ENCODE assay signal across 9 mouse cellular contexts in genomic region chr12:79838181-79838961, GRCm38 (mm10).
DNase-seq lines count a peak whose midpoint lies in the region; ATAC-seq lines count a peak whose summit lies in the region.
"Had no signal": no experiment of that assay in that cellular context is flagged by ENCODE, and none has a peak within 500 bp of the region (broad histone marks: within the 10 kb centered on the region; RNA-seq: fewer than 3 reads in every experiment).

No protein-coding gene starts in this region.

- no peak overlapping the region for H3K4me3 ChIP-seq in neural tube, embryonic 11.5 days (ENCODE audit: low read depth, low read length)
- no peak overlapping the region for H3K4me3 ChIP-seq in liver, embryonic 12.5 days

- no peak for ATAC-seq in neural tube, embryonic 11.5 days (ENCODE audit: insufficient read depth, low FRiP score, low TSS enrichment)
- peak; percentile 76 for ATAC-seq in liver, embryonic 12.5 days
- ATAC-seq: Patski had no signal

- DNase-seq in neural tube, embryonic 11.5 days (ENCODE audit: low spot score), result peak; percentile 24
- no peak for DNase-seq in neural tube, embryonic 10.5 days (ENCODE audit: extremely low spot score, low spot score)
- DNase-seq in embryo, embryonic 11 days, result peak; percentile 45
- peak; percentile 93 for DNase-seq in heart, adult 8-10 months (ENCODE audit: low spot score)
- peak; percentile 51 for DNase-seq in kidney, adult 18-20 months
- DNase-seq in right cerebral cortex, postnatal 10 days (ENCODE audit: low spot score in 2 of 2), result peak; percentile 66 to 70
- no peak for DNase-seq in thymus, postnatal 4 days

- H3K36me3 ChIP-seq in neural tube, embryonic 11.5 days (ENCODE audit: control insufficient read depth, insufficient read depth, low read length), result no peaks in the 10 kb centered on the region
- no peaks in the 10 kb centered on the region for H3K36me3 ChIP-seq in liver, embryonic 12.5 days

- WGBS in neural tube, embryonic 11.5 days, result 51% methylated on average over 6 of the region's 6 CpGs
- WGBS in liver, embryonic 12.5 days (ENCODE audit: insufficient replicate concordance), result 33% methylated on average over 6 of the region's 6 CpGs

- peak overlapping the region; percentile 54; the same call in 1 of the 2 replicates for H3K27ac ChIP-seq in neural tube, embryonic 11.5 days (ENCODE audit: low read depth, low read length)
- H3K27ac ChIP-seq in liver, embryonic 12.5 days, result peak overlapping the region; percentile 76

- peaks cover 34% of the 10 kb centered on the region for H3K4me1 ChIP-seq in neural tube, embryonic 11.5 days (ENCODE audit: control insufficient read depth, insufficient read depth, low read length)
- H3K4me1 ChIP-seq in liver, embryonic 12.5 days, result peaks cover 71% of the 10 kb centered on the region

- no peak overlapping the region for H3K9ac ChIP-seq in neural tube, embryonic 11.5 days (ENCODE audit: low read length)
- peak overlapping the region; percentile 10; the same call in 1 of the 2 replicates for H3K9ac ChIP-seq in liver, embryonic 12.5 days

- H3K27me3 ChIP-seq in neural tube, embryonic 11.5 days (ENCODE audit: control insufficient read depth, insufficient read depth, low read length), result no peaks in the 10 kb centered on the region
- no peaks in the 10 kb centered on the region for H3K27me3 ChIP-seq in liver, embryonic 12.5 days (replicated peaks)
- H3K27me3 ChIP-seq: Patski had no signal

- H3K9me3 ChIP-seq in neural tube, embryonic 11.5 days (ENCODE audit: control insufficient read depth, low read length), result no peaks in the 10 kb centered on the region
- no peaks in the 10 kb centered on the region for H3K9me3 ChIP-seq in liver, embryonic 12.5 days (replicated peaks)

- H3K4me2 ChIP-seq in neural tube, embryonic 11.5 days (ENCODE audit: low read depth), result no peak overlapping the region
- H3K4me2 ChIP-seq in liver, embryonic 12.5 days, result peak overlapping the region; percentile 9; the same call in 1 of the 2 replicates

Comparison
In these comparisons a context has a peak if more than half of its experiments do, and no peak if none do; other contexts are left out.
1. DNase-seq: peak in neural tube, embryonic 11.5 days (single experiment), embryo, embryonic 11 days (single experiment), heart, adult 8-10 months (single experiment), kidney, adult 18-20 months (single experiment) and right cerebral cortex, postnatal 10 days (2 of 2); none in neural tube, embryonic 10.5 days (single experiment) and thymus, postnatal 4 days (single experiment).